Mouse (Mus musculus): ENCODE data around the gene Tbc1d32. TPM values are rescaled to one million over a fixed set of nuclear protein-coding genes. Genes with fewer than 3 reads are reported as not detected.
"Not testable (repeated sequence)": the region's sequence is repeated elsewhere in the genome, so short reads cannot be mapped to it uniquely, and the experiment has no call there.

Gene Tbc1d32
- 1 to 10 TPM; 1.5 to 1.6 TPM for total RNA-seq (2021)
- long read RNA-seq, experiment 1, partial matches to known transcripts: 0 of 1 reads
- long read RNA-seq, experiment 1, other reads (novel, unspliced or antisense): 1 of 1 reads
- long read RNA-seq, experiment 2, full-length matches to known transcripts: 2 of 2 reads
- long read RNA-seq, experiment 2, partial matches to known transcripts: 0 of 2 reads
- long read RNA-seq, experiment 2, other reads (novel, unspliced or antisense): 0 of 2 reads

DNA sequence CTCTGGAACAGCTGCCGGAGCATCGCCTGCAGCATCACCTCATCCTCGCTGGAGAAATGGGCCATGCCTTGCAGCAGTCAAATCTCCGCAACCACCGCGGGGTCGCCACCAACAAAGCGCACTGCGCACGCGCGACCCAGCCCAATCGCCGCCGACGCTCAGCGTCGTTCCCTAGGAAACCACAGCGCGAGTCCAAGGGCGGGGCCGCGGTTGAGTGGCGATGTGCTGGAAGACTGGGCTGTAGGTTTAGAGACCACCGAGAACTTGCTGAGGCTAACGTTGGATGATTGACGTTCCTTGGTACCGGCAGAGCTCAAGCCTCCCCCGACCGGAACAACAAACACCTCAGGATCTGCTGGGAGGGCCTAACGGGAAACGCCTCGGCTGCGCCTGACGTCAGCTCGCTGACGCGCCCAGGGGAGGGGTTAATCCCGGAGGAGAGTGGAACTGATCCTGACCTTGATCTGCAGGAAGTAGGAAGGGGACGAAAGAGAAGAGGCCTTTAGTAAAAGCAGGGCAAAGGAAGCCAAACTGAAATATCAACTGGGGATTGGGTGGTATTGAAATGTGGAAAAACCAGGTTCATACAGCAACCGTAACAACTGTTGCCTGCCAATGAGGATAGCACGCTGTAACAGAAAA, at the start of gene Tbc1d32:
Tbc1d32 (minus strand) TSS at position 122 of the 642 bp plus-strand sequence.
- peak; percentile 90 for DNase-seq (ENCODE audit: low spot score)

DNA sequence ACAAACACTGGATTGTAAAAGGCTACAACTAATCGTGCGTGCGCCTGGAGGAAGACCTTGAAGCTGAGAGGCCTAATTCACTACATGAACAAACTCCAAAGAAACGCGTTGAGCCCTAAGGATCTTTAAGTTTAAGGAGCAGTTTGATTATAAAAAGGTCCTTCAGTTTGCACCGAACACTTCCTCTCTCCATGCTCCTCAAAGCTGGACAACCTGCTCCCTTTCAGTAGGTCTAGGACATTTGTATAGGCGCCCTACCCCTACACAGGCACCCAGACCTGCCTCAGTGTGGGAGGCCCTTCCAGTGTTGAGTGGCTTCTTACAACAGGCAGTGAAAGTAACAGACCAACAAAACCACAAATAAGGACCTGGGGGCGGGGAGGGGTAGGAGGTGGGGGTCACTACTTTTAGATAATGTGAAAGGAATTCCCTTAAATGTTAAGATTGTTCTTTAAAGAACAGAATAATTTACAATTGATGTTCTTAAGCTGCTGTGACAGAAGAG, 666 bp downstream of the Tbc1d32 start:
- no peak for DNase-seq (ENCODE audit: low spot score)

DNA sequence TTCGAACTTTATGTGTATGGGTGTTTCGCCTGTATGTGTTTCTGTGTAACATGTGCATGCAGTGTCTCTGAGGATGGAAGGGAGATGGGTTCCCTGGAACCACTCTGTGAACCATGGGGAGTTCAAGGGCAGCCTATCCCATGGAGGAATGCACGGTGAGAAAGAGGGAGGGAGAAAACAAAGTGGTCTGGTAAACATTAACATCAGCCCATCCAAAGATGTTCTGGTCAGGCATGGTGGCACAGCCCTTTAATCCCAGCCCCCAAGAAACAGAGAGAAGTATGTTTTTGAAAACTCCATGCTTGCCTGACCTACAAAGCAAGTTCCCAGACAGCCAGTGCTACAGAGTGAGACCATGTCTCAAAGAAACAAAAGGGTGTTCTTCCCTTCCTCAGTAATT, 12.7 kb downstream of the Tbc1d32 start:
- no peak for DNase-seq (ENCODE audit: low spot score)

DNA sequence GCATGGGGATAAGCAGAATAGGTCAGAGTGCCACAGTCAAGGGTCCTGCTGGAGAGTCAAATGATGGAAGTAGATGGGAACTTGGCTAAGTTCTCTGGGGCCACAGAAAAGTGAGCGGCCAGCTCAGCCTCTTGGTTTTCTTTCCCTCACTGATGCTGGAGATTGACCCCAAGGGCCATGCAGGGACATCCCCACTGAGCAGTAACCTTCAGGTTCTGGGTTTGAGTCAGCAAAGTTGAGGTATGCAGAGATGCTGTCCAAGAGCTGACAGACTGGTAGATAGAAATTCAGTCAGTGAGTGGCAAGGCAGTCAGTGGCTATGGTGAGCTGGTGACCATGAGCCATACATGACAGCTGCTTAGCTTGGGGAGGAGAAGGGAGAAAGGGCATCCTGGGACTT, 18.1 kb downstream of the Tbc1d32 start:
- DNase-seq (ENCODE audit: low spot score): no peak

DNA sequence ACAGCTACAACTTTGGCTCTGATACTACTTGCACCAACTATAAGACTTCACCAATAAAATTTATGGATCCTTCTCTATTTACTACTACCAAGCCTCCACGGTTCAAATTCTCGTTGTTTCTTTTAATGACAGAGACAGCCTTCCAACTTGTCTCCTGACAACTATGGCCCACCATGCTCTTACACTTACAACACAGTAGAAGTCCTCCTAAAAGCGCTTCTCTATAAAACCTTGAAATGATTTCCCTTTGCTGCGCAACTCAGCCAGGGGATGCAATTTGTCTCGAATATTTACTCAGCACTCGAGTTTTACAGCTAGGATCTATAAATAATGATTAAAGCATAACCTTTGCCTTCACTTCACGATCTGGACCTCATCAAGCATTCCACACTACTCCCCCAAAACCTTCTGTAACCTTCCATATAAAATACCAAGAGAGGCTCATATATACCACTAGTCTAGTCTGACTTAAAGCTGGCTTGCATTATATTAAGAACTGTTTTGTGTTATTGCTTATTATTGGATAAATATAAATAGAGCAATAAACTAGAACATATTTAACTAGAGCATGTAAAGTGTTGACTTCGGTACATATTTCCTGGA, 21.6 kb downstream of the Tbc1d32 start:
- DNase-seq (ENCODE audit: low spot score): no peak

DNA sequence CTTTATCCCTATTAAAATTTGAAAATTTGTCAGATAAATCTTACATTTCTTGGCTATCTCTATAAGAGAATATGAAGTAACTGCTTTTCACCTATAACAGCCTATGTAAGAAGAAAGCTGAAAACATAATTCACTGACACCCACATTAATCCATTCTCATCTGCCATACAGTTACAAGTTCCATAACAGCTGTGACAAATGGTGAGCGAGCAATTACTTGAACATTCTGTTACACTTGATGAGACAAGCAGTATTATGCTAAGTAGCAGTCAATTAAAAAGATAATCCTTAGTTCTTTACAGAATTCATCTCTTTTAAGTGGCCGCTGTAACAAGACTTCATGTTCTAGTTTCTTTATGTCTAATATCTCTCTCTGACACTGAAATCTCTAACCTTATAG, 24.1 kb downstream of the Tbc1d32 start:
- no peak for DNase-seq (ENCODE audit: low spot score)

DNA sequence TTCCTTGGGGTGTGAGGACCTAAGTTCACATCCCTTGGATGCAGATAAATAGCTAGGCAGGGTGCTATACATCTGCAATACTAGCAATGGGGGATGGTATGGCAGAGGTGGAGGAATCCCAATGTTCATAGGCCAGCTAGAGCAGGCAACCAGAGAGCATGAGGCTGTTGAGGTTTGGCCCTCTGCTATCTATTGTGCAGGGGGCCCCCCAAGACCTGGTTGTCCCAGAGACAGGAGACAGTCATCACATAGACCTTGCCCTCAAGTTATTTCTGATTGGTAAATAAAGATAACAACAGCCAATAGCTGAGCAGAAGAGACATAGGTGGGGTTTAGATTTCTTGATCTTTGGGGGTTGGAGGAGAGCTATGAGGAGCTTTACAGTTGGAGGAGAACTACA, 28.6 kb downstream of the Tbc1d32 start:
- no peak for DNase-seq (ENCODE audit: low spot score)

DNA sequence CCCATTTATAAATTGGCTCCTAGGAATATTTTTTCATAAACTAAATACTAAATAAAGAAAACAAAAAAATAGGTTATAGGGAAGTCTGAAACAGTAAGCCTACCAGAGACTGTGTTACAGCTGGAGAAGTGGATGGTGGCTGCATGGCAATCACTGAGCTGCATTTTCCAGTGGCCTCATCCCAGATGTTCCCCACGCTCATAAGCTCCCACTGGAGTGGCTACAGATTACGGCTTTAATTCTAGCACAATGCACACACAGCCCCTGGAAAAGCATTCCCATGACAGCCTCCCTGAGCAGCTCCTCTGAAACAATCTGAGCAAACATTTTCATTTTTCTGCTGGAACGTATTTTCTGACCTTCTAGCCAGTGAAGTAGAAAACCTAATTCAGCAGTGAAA, 29.8 kb downstream of the Tbc1d32 start:
- DNase-seq (ENCODE audit: low spot score): no peak

DNA sequence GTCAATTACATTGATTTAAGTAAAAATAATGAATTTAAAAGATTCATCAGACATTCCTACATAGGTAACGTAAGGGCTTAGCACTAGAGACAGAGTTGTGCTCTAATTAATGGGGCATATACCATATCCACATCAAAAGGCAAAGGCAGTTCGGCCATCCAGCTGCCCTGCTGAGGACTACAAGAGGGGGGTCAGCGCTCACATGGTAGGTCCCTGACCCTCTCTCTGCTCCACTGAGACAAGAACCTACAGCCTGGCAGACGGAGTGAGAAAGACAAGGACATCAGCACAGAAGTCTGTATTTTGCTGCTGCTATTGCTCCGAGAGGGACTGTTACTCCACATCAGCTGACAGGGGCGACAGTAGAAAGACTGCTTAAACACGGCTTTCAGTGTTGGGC, 34.2 kb downstream of the Tbc1d32 start:
- no peak for DNase-seq (ENCODE audit: low spot score)

DNA sequence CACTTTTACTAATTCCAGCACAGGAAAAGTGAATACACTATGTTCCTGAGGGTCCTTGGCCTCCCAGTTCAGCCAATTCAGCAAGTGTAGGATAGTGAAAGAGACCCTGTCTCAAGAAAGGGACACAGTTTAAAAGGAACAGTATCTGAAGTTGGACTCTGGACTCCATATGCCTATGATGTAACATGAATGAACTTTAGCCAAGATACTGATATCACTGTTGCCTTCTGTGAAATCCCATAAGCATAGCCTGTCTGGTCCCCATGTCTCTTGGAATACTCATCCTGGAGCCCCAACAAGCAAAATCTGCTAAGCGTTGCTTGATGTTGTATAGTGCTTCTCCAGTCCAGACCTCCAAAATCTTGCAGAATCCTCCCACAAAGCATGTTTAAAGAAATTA, 46.8 kb downstream of the Tbc1d32 start:
- no peak for DNase-seq (ENCODE audit: low spot score)

DNA sequence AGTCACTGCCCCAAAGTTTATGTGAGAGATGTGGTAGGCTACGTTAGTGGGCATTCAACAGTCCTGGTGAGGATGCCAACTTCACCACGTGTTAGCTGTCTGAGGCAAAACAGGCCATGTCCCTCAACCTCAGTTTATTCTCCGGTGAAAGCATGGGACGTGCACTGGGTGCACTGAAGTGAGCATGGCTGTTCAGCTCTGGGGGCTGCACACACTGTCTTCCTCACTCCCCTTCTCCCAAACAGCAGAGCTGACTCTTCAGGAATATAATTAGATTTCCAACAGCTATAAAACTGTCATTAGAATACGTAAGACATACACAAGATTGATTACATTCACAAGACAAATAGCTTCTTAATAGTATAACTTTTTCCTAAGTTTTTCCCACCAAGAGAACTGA, 55.3 kb downstream of the Tbc1d32 start:
- DNase-seq (ENCODE audit: low spot score): no peak

DNA sequence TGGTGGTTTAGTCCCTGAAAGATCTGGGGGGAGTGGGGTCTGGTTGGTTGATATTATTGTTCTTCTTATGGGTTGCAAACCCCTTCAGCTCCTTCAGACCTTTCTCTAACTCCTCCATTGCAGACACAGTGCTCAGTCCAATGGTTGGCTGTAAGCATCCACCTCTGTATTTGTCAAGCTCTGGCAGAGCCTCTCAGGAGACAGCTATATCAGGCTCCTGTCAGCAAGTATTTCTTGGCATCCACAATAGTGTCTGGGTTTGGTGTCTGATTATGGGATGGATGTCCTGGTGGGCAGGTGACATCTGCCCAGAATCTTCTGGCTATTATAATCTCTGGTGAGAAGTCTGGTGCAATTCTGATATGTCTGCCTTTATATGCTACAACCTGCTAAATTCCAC, 60.8 kb downstream of the Tbc1d32 start:
- not testable (repeated sequence) for DNase-seq (ENCODE audit: low spot score)

DNA sequence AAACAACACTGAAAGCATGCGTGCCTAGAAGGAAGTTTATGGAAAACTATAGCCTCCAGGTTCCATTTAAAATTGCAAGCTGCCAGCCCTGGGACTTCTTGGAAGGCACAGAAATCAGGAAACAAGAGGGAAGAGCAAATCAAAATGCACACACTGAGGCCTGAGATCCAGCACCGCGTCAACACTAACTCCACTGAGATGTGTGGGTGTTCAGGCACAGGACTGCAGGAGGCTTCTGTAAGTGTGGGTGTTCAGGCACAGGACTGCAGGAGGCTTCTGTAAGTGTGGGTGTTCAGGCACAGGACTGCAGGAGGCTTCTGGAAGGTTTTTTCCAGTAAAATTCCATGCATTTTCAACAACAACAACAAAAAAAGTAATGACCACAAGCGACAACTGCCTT, 62.7 kb downstream of the Tbc1d32 start:
- DNase-seq (ENCODE audit: low spot score): no peak

DNA sequence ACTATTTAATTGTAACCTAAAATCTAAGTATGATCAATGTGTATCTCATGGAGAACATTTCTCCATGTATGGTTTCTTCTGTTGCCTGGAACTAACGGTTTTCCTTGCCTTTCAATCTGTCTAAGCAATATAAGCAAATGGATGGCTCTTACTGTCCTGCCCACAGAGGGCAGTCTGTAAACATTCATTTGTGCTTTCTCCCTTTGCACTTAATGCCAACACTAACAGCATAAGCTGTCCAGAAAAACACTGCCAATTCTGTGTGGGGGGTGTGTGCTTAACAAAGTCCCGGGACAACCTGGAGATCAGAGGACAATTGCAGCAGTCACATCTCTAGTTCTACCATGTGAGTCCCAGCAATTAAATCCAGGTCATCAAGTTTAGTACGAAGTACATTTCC, 64.1 kb downstream of the Tbc1d32 start:
- no peak for DNase-seq (ENCODE audit: low spot score)

DNA sequence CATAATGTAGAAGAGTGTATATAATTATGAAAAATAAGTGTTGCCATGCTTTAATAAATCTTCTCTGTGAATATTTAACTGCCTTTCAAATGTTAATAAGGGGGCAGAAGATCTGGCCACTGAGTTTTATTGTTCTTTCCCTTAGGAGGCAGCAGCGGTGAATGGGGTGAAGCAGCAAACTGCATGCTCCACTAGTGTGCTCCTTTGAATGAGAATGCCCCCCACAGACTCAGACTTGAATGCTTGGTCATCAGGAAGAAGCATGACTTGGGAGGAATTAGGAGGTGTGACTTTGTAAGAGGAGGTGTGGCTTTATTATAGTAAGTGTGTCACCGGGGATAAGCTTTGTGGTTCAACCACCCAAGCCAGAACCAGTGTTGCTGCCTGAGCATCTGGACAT, 69.7 kb downstream of the Tbc1d32 start:
- no peak for DNase-seq (ENCODE audit: low spot score)

DNA sequence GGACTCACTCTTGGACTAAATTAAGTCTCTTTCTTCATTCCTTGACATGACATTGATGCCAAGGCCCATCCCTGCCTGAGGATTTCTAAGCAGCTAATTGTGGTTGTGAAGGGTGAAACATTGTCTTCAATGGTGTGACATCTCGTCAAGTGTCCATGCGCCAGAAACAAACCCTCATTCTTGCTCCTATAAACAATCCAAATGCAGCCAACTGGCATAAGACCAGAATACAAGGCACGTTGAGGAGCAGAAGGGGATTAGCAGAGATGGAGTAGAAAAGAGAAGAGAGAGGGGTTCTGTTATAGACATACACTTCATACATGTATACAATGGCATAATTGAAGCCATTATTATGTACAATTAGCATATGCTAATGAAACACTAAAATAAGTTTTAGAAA, 70.3 kb downstream of the Tbc1d32 start:
- DNase-seq (ENCODE audit: low spot score): no peak

DNA sequence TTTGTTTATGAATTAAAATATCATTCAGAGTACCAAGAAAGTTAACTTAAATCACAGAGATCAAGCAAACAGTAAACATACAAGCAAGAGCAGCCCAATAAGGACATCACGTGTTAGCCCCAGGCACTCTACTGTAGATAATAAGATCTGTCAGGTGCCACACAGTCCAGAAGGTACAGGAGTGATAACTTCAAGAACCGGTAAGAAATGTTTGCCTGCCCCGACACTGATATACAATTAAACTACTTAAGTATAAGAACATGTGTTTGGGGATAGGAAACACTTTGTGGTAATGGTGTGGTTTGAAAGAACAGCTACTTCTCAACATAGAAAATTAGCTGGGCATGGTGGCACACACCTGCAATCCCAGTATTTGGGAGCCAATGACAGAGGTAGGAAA, 71.5 kb downstream of the Tbc1d32 start:
- no peak for DNase-seq (ENCODE audit: low spot score)

DNA sequence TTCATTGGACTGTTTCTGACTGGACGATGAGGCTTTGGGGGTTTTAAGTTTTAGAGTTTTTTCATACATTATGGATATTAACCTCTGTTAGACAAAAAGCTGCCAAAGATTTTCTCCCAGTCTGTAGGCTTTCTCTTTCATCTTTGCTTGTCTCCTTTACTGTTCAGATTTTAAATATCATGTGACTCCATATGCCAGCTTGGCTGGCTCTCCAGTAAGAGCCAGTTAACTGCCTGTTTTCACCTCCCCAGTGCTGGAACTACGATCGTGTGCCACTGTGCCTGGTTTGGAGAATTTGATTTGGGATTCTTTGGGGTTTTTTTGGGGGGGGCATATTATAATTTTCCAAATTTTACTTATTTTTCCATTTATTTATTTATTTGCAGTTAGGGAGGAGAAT, 79.6 kb downstream of the Tbc1d32 start:
- DNase-seq (ENCODE audit: low spot score): no peak

DNA sequence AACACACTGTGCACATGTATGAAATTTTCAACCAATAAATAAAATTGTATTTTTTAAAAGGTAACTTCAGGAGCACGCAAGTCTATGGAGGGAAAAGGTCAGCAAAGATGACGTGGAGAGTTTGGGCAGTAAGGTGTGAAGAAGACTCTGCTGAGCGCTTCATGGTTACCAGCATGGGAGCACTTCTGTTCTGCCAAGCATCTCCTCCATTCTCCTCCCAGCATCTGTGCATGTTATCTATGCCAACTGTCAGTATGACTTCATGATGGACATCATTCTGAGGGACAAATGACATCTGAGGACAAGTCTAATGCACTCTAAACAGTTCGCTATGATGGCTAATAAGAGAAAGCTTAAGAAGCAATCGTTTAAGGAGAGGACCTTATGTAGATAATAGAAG, 91.3 kb downstream of the Tbc1d32 start:
- DNase-seq (ENCODE audit: low spot score): no peak

DNA sequence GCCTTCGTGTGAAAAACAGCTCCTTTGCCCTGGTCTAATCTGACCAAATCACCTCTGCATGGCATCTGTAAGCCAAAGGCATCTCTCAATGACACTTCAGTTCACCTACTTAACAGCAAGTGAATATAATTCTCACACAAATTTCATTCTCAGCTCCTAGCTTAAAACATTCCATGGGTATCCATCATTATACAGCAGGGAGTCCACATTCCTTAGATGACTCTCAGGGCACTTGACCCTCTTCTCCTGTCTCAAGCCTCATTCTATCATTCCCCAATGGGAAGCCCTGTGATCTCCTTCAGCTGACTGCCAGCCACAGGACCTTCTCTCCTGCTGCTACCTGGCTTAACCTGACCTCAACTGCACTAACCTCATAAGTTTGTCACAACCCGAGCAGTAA, 98.8 kb downstream of the Tbc1d32 start:
- DNase-seq (ENCODE audit: low spot score): no peak

DNA sequence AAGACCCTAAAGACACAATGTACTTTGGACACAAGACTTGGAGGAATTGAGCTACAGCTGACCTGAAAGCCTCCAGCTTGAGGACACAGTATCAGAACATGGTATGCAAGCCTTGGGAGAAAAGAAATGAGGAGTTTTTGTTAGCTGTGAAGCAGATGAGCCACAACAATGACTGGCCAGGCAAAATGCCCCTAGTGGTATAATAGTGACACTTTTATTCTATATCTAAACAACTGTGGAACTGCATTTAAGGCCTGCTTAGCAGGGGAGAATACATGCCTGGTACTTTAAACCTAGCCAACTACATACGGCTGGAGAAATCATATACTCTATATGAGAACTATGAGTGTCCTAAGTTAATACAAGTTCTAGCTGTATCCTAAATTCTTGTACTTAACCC, 101.5 kb downstream of the Tbc1d32 start:
- DNase-seq (ENCODE audit: low spot score): no peak

DNA sequence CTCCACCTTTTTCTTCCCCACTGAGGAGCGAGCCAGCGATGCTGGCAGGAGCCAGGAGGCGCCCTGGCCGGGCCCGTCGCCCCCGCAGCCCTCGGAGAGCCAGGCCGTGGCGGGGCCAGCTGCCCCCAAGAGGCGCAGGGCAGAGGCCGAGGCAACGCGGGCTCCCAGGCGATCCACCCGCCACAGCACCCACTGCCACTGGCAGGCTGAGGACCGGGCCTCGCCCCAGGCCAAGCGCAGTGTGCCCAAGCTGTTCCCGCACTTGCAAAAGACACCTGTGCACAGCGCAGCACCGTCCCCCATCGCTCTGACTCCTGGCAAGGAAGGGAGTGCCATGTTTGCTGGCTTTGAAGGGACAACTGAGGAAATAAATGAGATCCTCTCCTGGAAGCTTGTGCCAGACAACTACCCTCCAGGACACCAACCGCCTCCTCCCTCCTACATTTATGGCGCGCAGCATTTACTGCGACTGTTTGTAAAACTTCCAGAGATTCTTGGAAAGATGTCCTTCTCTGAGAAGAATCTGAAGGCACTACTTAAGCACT, 112.8 kb downstream of the Tbc1d32 start:
- DNase-seq (ENCODE audit: low spot score): no peak

Data from gastrocnemius, adult 18-20 months (tissue).